ENCODE assay signal across 20 mouse cellular contexts in genomic region chr14:22260033-22260419, GRCm38 (mm10).
A peak's percentile ranks its signal among the peaks of the same experiment; 100 is the strongest.
DNase-seq lines count a peak whose midpoint lies in the region; ATAC-seq and TF ChIP-seq lines count a peak whose summit lies in the region.
"Had no signal": no experiment of that assay in that cellular context is flagged by ENCODE, and none has a peak within 500 bp of the region (broad histone marks: within the 10 kb centered on the region; RNA-seq: fewer than 3 reads in every experiment).

No protein-coding gene starts in this region.

- H3K9me3 ChIP-seq in hindbrain, embryonic 13.5 days: no peaks in the 10 kb centered on the region
- no peaks in the 10 kb centered on the region for H3K9me3 ChIP-seq in hindbrain, embryonic 11.5 days (ENCODE audit: control insufficient read depth, low read length)
- no peaks in the 10 kb centered on the region for H3K9me3 ChIP-seq in hindbrain, embryonic 15.5 days
- H3K9me3 ChIP-seq: forebrain, embryonic 15.5 days; heart, embryonic 15.5 days; limb, embryonic 12.5 days; liver, embryonic 12.5 days had no signal

- no peak for TF ChIP-seq CTCF in lung, adult 2 months (IDR thresholded peaks at IDR 0.05; ENCODE audit: insufficient read depth, low read length)

- H3K36me3 ChIP-seq in hindbrain, embryonic 13.5 days: no peaks in the 10 kb centered on the region
- no peaks in the 10 kb centered on the region for H3K36me3 ChIP-seq in hindbrain, embryonic 11.5 days (ENCODE audit: control insufficient read depth, insufficient read depth, low read length)
- no peaks in the 10 kb centered on the region for H3K36me3 ChIP-seq in hindbrain, embryonic 15.5 days
- H3K36me3 ChIP-seq: forebrain, embryonic 15.5 days; heart, embryonic 15.5 days; limb, embryonic 12.5 days; liver, embryonic 12.5 days had no signal

- H3K27ac ChIP-seq in hindbrain, embryonic 13.5 days: peak overlapping the region; percentile 71; the same call in 1 of the 2 replicates
- no peak overlapping the region for H3K27ac ChIP-seq in hindbrain, embryonic 11.5 days (ENCODE audit: low read depth, low read length)
- H3K27ac ChIP-seq in hindbrain, embryonic 15.5 days (replicated peaks): 0 out of 2 replicates have a peak overlapping the region, but pooled peaks have one; percentile 10
- H3K27ac ChIP-seq: forebrain, embryonic 15.5 days; heart, embryonic 15.5 days; limb, embryonic 12.5 days; liver, embryonic 12.5 days had no signal

- H3K4me1 ChIP-seq in hindbrain, embryonic 13.5 days (replicated peaks): peaks cover 52% of the 10 kb centered on the region
- H3K4me1 ChIP-seq in hindbrain, embryonic 11.5 days (replicated peaks; ENCODE audit: control insufficient read depth, insufficient read depth, low read length): peaks cover 4% of the 10 kb centered on the region
- peaks cover 3% of the 10 kb centered on the region for H3K4me1 ChIP-seq in lung, adult 2 months (ENCODE audit: control insufficient read depth, insufficient read depth, low read length)
- peaks cover 22% of the 10 kb centered on the region for H3K4me1 ChIP-seq in hindbrain, embryonic 15.5 days (replicated peaks)
- H3K4me1 ChIP-seq: heart, embryonic 15.5 days; liver, embryonic 12.5 days had no signal

- WGBS in hindbrain, embryonic 13.5 days: 57% methylated on average over 5 of the region's 5 CpGs
- WGBS in hindbrain, embryonic 11.5 days: 61% methylated on average over 5 of the region's 5 CpGs
- 27% methylated on average over 5 of the region's 5 CpGs for WGBS in lung, adult 2 months
- WGBS in hindbrain, embryonic 15.5 days: 42% methylated on average over 5 of the region's 5 CpGs

- no peak overlapping the region for H3K4me3 ChIP-seq in hindbrain, embryonic 13.5 days
- H3K4me3 ChIP-seq in hindbrain, embryonic 11.5 days (ENCODE audit: low read depth, low read length): no peak overlapping the region
- no peak overlapping the region for H3K4me3 ChIP-seq in lung, adult 2 months (replicated peaks; ENCODE audit: extremely low read depth, low read depth, low read length)
- no peak overlapping the region for H3K4me3 ChIP-seq in hindbrain, embryonic 15.5 days
- H3K4me3 ChIP-seq: forebrain, embryonic 15.5 days; heart, embryonic 15.5 days; limb, embryonic 12.5 days; liver, embryonic 12.5 days had no signal

- H3K27me3 ChIP-seq in hindbrain, embryonic 13.5 days: 0 out of 2 replicates have a peak, but pooled peaks cover 2% of the 10 kb centered on the region
- no peaks in the 10 kb centered on the region for H3K27me3 ChIP-seq in hindbrain, embryonic 11.5 days (ENCODE audit: control insufficient read depth, insufficient read depth, low read length)
- H3K27me3 ChIP-seq in hindbrain, embryonic 15.5 days: no peaks in the 10 kb centered on the region
- H3K27me3 ChIP-seq: heart, embryonic 15.5 days; liver, embryonic 12.5 days had no signal

- TF ChIP-seq POLR2A in lung, adult 2 months (IDR thresholded peaks at IDR 0.05; ENCODE audit: borderline replicate concordance, extremely low read depth, low read depth, low read length): no peak

- no peak overlapping the region for H3K4me2 ChIP-seq in hindbrain, embryonic 13.5 days
- no peak overlapping the region for H3K4me2 ChIP-seq in hindbrain, embryonic 11.5 days (replicated peaks; ENCODE audit: low read depth, low read length)
- H3K4me2 ChIP-seq in hindbrain, embryonic 15.5 days: 0 out of 2 replicates have a peak overlapping the region, but pooled peaks have one; percentile 13
- H3K4me2 ChIP-seq: heart, embryonic 15.5 days; limb, embryonic 12.5 days; liver, embryonic 12.5 days had no signal

- H3K9ac ChIP-seq in hindbrain, embryonic 13.5 days: no peak overlapping the region
- H3K9ac ChIP-seq in hindbrain, embryonic 11.5 days (ENCODE audit: low read depth, low read length): no peak overlapping the region
- no peak overlapping the region for H3K9ac ChIP-seq in hindbrain, embryonic 15.5 days
- H3K9ac ChIP-seq: heart, embryonic 15.5 days; limb, embryonic 12.5 days; liver, embryonic 12.5 days had no signal

- no peak for ATAC-seq in hindbrain, embryonic 13.5 days (ENCODE audit: low FRiP score)
- no peak for ATAC-seq in hindbrain, embryonic 11.5 days (ENCODE audit: low FRiP score)
- peak; percentile 71 for ATAC-seq in common myeloid progenitor, adult 5-6 weeks (replicated peaks; ENCODE audit: low read depth, poor library complexity, severe bottlenecking)
- no peak for ATAC-seq in hindbrain, embryonic 15.5 days (ENCODE audit: low FRiP score, low read depth)
- no peak for ATAC-seq in frontal cortex, adult (ENCODE audit: low TSS enrichment)
- ATAC-seq: intestine, postnatal 0 days; liver, embryonic 12.5 days had no signal

- DNase-seq in hindbrain, embryonic 11.5 days (ENCODE audit: low spot score): no peak
- DNase-seq in lung, postnatal 36 days: peak; percentile 8
- no peak for DNase-seq in lung, adult 2 months
- DNase-seq: adrenal gland, adult 2 months; cerebellum, adult 2 months; cerebellum, postnatal 36 days; gastrocnemius, postnatal 36 days; kidney, postnatal 25 days; layer of hippocampus, adult 9-11 months; right cerebral cortex, adult 18-20 months; thymus, postnatal 36 days had no signal
